Mouse (Mus musculus) forebrain, embryonic 13.5 days (tissue): ENCODE measurements around the gene Cd6. TPM values are rescaled to one million over a fixed set of nuclear protein-coding genes. Genes with fewer than 3 reads are reported as not detected.

Experiments
- ATAC-seq: fragments of 200-750 bp; cut with Nextera tagmentation; 2 replicates; pipeline ENCODE4 v1.8.0; 2017
- H3K27ac ChIP-seq: fragments of 300-500 bp; sonication (generic); 2 replicates; pipeline ENCODE4 v1.5.1; 2015; ENCODE audit warnings: inconsistent platforms, mild to moderate bottlenecking, moderate library complexity
- H3K27me3 ChIP-seq: fragments of 300-500 bp; sonication (generic); 2 replicates; pipeline ENCODE4 v1.6.1; 2015; ENCODE audit warnings: mild to moderate bottlenecking, inconsistent platforms
- H3K36me3 ChIP-seq: fragments of 300-500 bp; sonication (generic); 2 replicates; pipeline ENCODE4 v1.6.1; 2015; ENCODE audit warnings: mild to moderate bottlenecking, inconsistent platforms; ENCODE audit not compliant: poor library complexity, severe bottlenecking
- H3K4me1 ChIP-seq: fragments of 300-500 bp; sonication (generic); 2 replicates; pipeline ENCODE4 v1.6.1; 2015; ENCODE audit warnings: inconsistent platforms
- H3K4me2 ChIP-seq: fragments of 300-500 bp; sonication (generic); 2 replicates; pipeline ENCODE4 v1.6.1; 2015; ENCODE audit warnings: inconsistent platforms, mild to moderate bottlenecking, moderate library complexity
- H3K4me3 ChIP-seq: fragments of 300-500 bp; sonication (generic); 2 replicates; pipeline ENCODE4 v1.5.1; 2015; ENCODE audit warnings: mild to moderate bottlenecking, inconsistent platforms
- H3K9ac ChIP-seq: fragments of 300-500 bp; sonication (generic); 2 replicates; pipeline ENCODE4 v1.6.1; 2015; ENCODE audit warnings: mild to moderate bottlenecking, inconsistent platforms
- H3K9me3 ChIP-seq: fragments of 300-500 bp; sonication (generic); replicated peaks from 2 replicates; pipeline ENCODE4 v1.6.1; 2016; ENCODE audit warnings: inconsistent platforms
- WGBS: fragments of 180-500 bp; shearing (Covaris S2); methylation state at CpG from one replicate; pipeline ENCODE4 v1.1.7; 2015; 5-methylcytosine and 5-hydroxymethylcytosine counted together
- polyA plus RNA-seq: library from polyadenylated mRNA; unstranded; fragments of >200 nt; fragmentation: Nextera tagmentation; extraction: Ambion mirVana; gene quantifications from 2 replicates; pipeline ENCODE4 v1.2.1, GENCODE M21; 2015

Cd6 gene
- polyA plus RNA-seq, result not detected in 2 replicates

DNA sequence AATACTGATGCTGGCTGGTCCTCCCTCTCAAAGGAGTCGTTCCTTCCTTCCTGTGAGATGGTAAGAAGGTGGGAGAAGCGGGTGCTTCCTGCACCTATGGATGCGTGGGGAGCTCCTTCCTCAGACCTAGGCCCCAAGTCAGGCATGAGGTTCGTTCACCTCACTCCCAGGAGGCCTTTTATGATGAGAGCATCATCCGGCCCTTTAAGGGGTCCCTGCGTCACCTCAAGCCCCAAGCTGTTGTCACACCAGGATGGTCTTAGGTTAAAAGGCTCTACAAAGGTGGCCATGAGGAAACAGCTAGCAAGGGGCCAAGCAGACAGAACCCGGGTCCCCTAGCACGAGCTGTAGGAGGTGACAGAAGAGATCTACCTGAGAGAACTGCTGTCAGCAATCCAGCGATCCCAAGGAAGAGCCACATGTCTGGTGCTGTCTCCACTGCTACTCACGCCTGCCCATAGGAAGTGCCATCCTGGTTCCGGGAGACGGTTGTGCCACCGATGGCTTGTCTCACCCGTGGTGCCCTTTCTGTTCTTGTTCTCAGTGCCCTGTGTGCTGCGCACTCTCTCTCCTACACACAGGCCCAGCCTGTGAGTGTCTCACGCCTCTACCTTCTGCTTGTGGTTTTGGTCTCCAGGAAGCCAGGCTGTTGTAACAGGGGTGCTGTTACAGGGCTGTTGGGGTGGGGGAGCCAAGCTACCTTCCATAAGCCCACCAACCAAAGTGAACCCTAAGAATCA, at the start of gene Cd6:
TSS of gene Cd6 (minus strand) at position 623 of the 740 bp plus-strand sequence.
- Histone ChIP-seq H3K4me2 (no peak within 1 kb of the TSS), H3K36me3 (no peaks in the 10 kb centered on the region), H3K27me3 (no peaks in the 10 kb centered on the region), H3K27ac (no peak within 1 kb of the TSS), H3K4me1 (no peaks in the 10 kb centered on the region), H3K9ac (no peak within 1 kb of the TSS), H3K9me3 (no peaks in the 10 kb centered on the region), H3K4me3 (no peak within 1 kb of the TSS)
- no peak for ATAC-seq
- WGBS, result 91% methylated on average over 16 of the region's 16 CpGs

DNA sequence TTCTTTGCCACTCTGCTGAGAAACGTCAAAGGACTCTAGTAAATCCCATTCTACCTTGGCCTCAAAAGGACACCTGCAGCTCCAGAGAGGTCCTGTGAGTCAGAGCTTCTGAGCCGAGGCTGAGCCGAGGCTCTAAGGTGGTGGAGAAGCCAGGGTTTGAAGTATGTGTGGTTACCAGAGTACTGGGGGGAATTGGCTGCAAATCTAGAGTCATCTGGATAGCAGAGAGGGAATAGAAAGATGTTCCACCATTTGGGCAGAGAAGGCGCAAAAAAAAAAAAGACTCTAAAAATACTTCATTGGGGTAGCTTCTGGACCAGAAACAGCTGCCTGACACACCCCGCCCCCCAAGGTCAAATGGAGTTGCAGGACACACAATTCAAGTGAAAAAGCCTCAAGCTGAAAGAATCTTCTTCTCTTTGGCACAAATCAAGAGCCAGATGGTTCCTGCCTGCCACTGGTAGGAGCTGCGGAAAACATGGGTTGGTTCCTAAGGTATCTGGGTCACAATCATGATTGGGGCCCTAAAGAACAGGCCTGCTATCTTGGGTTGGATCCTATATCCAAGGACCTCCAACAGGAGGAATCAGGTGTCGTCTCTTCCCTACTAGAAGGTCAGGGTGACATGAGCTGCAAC, 48.5 kb upstream of the Cd6 start:
- no peak for ATAC-seq
- Histone ChIP-seq H3K4me2 (no peak overlapping the region), H3K27me3 (no peaks in the 10 kb centered on the region), H3K27ac (no peak overlapping the region), H3K4me3 (no peak overlapping the region), H3K9ac (no peak overlapping the region), H3K4me1 (peaks cover 32% of the 10 kb centered on the region), H3K36me3 (peaks cover 22% of the 10 kb centered on the region), H3K9me3 (no peaks in the 10 kb centered on the region)
- WGBS, result 96% methylated on average over 7 of the region's 7 CpGs

DNA sequence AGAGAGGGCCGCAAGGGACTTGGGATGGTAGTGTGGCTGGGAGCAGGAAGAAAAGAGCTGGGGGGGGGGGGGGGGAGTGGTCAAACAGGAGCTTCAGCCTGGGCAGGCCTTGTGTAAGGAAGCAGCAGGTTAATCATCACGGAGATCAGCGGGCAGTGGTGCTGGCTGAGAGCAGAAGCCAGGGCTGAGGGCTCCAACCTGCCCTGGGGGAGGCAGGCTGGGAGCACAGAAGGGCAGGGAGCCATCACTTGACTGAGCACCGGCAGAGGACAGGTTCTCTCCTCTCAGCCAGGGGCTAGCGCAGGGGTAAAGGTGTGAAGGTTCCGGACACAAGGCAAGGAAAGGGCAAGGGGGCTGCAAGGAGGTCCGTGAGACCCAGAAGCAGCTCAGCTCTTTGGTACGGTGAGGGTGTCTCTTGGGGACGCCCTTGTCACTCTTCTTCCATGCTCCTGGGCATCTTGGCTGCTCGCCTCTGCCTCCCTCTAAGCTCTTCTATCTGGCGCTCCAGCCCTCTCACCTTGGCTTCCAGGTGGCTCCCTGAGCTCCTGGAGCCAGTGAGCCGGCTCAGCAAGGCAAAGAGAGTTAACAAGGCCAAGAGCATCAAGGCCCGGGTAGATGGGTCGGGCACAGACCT, 41.6 kb upstream of the Cd6 start:
- no peak for ATAC-seq
- no peak overlapping the region for H3K4me2 ChIP-seq
- no peak overlapping the region for H3K27ac ChIP-seq
- no peak overlapping the region for H3K4me3 ChIP-seq
- WGBS, result 86% methylated on average over 14 of the region's 14 CpGs
- H3K27me3 ChIP-seq, result no peaks in the 10 kb centered on the region
- H3K4me1 ChIP-seq, result peaks cover 34% of the 10 kb centered on the region
- H3K9me3 ChIP-seq, result no peaks in the 10 kb centered on the region
- peaks cover 46% of the 10 kb centered on the region for H3K36me3 ChIP-seq
- no peak overlapping the region for H3K9ac ChIP-seq

DNA sequence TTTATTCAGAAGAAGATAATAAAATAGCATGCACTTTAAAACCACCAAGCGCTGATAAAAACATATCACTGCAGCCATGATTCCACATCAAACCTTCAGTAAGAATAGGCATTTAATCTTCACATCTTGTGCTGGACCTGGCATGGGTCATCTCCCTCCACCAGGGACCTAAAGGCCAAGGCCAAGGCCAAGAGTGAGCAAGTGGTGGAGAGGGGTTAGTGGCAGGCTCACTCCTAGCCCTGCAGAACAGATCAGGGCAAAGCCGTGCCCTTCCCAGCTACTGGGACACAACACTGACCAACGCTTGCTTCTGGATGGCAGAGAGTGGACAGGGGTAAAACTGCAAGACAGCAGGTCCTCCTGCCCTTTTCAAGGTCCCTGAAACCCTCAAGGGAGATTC, 40.8 kb upstream of the Cd6 start:
- Histone ChIP-seq H3K9me3 (no peaks in the 10 kb centered on the region), H3K9ac (no peak overlapping the region), H3K36me3 (peaks cover 53% of the 10 kb centered on the region), H3K4me3 (no peak overlapping the region), H3K4me1 (peaks cover 34% of the 10 kb centered on the region), H3K4me2 (no peak overlapping the region), H3K27ac (no peak overlapping the region; the same call in 1 of the 2 replicates), H3K27me3 (no peaks in the 10 kb centered on the region)
- no peak for ATAC-seq
- WGBS, result 90% methylated on average over 3 of the region's 3 CpGs

DNA sequence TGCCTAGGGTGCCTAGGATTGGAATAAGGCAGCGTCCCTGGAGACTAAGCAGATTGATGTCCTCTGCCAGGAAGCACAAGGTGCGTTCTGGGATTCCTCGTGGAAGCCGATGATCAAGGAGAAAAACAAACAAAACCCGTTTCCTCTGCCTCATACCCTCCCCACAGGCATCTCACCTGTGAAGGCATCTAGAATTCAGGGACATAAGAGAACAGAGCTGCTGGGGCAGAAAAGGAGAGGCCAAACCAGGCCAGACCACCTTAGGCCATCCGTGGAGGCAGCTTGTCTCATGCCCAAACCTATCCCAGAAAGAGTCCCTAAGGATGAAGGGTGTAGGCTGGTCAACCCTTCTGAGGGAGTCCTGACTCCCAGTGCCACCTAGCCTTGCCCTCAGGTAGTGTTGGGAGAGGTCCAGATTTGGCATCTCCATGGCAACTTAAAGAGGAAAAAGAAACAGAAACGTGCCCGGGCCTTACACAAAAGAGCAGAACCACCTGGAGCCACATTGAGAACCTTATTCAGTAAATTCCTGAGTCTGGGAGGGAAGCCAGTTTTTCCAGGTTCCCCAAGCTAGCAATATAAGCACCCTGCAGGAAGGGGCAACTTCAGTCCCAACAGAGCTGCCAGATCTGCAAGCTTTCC, 40.1 kb upstream of the Cd6 start, which contains the start of gene Tmem132a:
TSS of gene Tmem132a (minus strand) at position 55 of the 642 bp plus-strand sequence.
- H3K27me3 ChIP-seq, result no peaks in the 10 kb centered on the region
- no peaks in the 10 kb centered on the region for H3K9me3 ChIP-seq
- ATAC-seq, result peak; percentile 50
- peak within 1 kb of the TSS; percentile 93 for H3K4me2 ChIP-seq
- peak within 1 kb of the TSS; percentile 96 for H3K9ac ChIP-seq
- H3K4me1 ChIP-seq, result peaks cover 34% of the 10 kb centered on the region
- peak within 1 kb of the TSS; percentile 88 for H3K4me3 ChIP-seq
- H3K27ac ChIP-seq, result peak within 1 kb of the TSS; percentile 92
- WGBS, result under 1% methylated on average over 8 of the region's 8 CpGs
- H3K36me3 ChIP-seq, result peaks cover 60% of the 10 kb centered on the region

DNA sequence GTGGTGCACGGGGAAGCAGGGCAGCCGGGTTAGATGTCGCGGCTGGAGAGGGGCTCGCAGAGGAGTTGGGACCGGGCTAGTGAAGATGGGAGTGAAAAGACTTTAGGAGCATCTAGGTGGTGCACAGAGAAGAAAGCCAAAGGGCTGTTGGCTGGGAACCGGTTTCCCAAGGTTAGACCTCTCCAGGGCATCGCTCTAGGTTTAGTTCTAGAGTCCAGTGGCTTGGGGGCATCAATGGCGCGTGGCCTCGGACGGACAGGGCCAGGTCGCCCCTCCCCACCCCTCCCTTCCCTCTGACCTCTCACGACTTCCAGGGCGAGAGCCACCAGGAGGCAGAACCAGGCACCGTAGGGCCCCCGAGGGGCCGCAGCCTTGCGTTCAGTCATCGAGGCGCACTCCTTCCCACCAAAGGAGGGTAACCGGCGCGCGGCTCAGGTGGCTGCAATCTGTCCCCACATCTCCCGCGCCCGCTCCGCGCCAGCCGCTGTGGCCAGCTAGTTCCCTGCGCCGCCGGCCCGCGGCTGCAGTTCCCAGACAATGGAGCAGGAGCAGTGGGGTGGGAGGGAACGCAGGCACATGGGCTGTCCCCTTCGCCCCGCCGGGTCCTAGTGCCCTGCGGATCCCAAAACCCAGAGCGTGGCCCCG, 39.5 kb upstream of the Cd6 start:
- peak; percentile 96 for ATAC-seq
- WGBS, result 0% methylated on average over 42 of the region's 43 CpGs
- Histone ChIP-seq H3K36me3 (peaks cover 66% of the 10 kb centered on the region), H3K9ac (peak overlapping the region; percentile 96), H3K9me3 (no peaks in the 10 kb centered on the region), H3K27me3 (no peaks in the 10 kb centered on the region), H3K4me1 (peaks cover 34% of the 10 kb centered on the region), H3K4me2 (peak overlapping the region; percentile 93), H3K4me3 (peak overlapping the region; percentile 88), H3K27ac (peak overlapping the region; percentile 92)

DNA sequence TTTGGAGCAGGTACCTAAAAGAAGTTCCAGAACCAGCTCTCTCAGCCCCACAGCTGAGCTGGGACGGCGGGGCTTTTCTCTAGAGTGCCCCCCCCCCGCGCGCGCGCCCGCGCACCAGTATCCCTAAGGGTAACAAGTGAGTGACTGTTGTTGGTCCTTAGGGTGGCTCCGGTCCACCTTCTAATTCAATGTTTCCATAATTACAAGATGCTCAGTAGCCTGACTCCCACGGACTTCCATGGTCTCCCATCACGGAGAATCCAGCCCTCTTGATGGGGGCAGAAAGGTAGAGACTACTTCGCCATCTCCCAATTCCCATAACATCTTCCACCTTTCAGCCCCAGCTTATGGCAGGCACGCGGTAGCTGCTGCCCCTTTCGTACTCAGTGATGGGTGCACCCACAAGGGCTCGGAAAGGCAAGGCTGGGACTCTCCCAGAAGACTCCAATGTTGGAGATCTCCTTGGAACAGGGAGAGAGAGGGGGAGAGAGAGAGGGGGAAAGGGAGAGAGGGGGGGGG, 38.8 kb upstream of the Cd6 start:
- 0% methylated on average over 17 of the region's 17 CpGs for WGBS
- H3K4me3 ChIP-seq, result peak overlapping the region; percentile 88
- peak overlapping the region; percentile 93 for H3K4me2 ChIP-seq
- peak overlapping the region; percentile 96 for H3K9ac ChIP-seq
- no peaks in the 10 kb centered on the region for H3K27me3 ChIP-seq
- peaks cover 34% of the 10 kb centered on the region for H3K4me1 ChIP-seq
- H3K27ac ChIP-seq, result peak overlapping the region; percentile 92
- ATAC-seq, result peak; percentile 44
- no peaks in the 10 kb centered on the region for H3K9me3 ChIP-seq
- peaks cover 66% of the 10 kb centered on the region for H3K36me3 ChIP-seq

DNA sequence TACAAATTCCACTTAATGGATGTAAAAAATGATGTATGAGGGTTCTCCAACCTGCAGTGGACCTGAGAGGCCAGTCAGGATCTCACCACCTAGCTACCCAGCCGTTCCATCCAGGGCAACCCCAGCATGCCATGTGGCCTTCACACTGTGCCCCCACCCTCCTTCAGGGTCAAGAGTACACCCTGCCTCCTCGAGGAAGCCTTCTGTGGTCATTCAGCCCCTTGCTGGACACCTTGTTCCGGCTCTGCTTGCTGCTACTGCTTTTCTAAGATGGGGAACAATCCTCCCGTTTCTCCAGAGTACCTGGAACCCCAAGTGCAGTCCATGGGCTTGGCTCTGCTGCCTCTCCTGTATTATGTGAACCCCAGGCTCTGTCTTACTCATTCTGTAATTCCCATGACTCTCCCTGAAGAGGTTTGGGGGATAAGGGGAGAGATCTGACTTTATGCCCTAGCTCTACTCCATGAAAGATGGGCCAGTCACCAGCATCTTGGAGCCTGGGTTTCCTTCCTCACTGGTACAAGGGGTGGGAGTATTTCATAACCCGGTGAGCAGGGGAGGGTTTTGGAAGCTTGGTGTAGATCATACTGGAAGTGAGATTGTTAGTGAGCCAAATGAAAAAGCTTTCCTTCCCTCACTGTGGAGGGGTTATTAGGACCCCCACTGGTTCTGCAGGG, 38.2 kb upstream of the Cd6 start:
- H3K27me3 ChIP-seq, result no peaks in the 10 kb centered on the region
- H3K36me3 ChIP-seq, result peaks cover 66% of the 10 kb centered on the region
- H3K4me1 ChIP-seq, result peaks cover 34% of the 10 kb centered on the region
- peak overlapping the region; percentile 93 for H3K4me2 ChIP-seq
- no peaks in the 10 kb centered on the region for H3K9me3 ChIP-seq
- peak overlapping the region; percentile 92; the same call in 1 of the 2 replicates for H3K27ac ChIP-seq
- 25% methylated on average over 5 of the region's 5 CpGs for WGBS
- peak; percentile 3; the same call in 1 of the 2 replicates for ATAC-seq
- H3K9ac ChIP-seq, result peak overlapping the region; percentile 96
- H3K4me3 ChIP-seq, result peak overlapping the region; percentile 88

DNA sequence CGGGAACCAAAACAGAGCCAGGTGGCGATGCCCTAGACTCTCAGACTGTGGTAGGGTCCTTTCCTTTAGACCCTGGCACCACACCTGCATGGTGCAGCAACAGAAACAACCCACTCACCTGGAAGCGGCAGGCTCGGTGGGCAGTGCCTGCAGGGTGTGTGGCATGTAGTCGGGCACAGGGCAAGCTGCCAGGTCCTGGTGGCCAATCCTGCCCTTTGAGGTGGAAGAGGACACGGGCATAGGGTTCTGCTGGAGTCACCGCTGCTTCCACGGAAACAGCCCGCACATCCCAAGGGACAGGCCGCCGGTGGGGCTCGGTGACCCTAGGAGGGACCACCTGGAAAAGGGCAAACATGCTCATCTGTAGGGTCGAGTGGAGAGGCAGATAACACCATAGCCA, 36.5 kb upstream of the Cd6 start:
- Histone ChIP-seq H3K36me3 (peaks cover 66% of the 10 kb centered on the region), H3K9ac (no peak overlapping the region), H3K27ac (no peak overlapping the region), H3K4me2 (no peak overlapping the region), H3K4me1 (peaks cover 34% of the 10 kb centered on the region), H3K4me3 (no peak overlapping the region), H3K9me3 (no peaks in the 10 kb centered on the region), H3K27me3 (no peaks in the 10 kb centered on the region)
- 88% methylated on average over 13 of the region's 13 CpGs for WGBS
- no peak for ATAC-seq

DNA sequence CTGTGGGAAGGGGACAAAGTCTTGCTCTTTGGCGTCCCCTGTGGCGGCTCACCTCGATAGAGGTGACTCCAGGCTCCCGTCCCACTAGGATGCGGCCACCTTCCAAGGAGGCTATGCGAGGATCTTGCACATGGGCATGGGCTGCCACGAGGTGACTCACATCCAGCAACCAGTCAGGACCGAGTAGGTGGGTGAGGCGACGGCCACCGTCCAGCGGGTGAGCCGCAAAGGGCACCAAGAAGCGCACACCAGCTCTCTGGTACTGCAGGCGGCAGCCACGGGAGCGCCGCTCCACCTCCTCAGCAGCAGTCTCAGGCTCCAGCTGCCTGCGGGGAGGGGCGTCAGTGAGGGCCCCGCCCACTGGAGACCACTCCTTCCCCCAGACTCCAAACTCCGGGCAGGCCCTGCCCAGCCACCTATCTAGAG, 30.2 kb upstream of the Cd6 start:
- H3K4me2 ChIP-seq, result no peak overlapping the region
- 54% methylated on average over 22 of the region's 22 CpGs for WGBS
- H3K9me3 ChIP-seq, result no peaks in the 10 kb centered on the region
- H3K27ac ChIP-seq, result no peak overlapping the region
- no peak overlapping the region for H3K4me3 ChIP-seq
- peaks cover 96% of the 10 kb centered on the region for H3K36me3 ChIP-seq
- no peaks in the 10 kb centered on the region for H3K27me3 ChIP-seq
- no peak for ATAC-seq
- no peak overlapping the region for H3K9ac ChIP-seq
- H3K4me1 ChIP-seq, result no peaks in the 10 kb centered on the region

DNA sequence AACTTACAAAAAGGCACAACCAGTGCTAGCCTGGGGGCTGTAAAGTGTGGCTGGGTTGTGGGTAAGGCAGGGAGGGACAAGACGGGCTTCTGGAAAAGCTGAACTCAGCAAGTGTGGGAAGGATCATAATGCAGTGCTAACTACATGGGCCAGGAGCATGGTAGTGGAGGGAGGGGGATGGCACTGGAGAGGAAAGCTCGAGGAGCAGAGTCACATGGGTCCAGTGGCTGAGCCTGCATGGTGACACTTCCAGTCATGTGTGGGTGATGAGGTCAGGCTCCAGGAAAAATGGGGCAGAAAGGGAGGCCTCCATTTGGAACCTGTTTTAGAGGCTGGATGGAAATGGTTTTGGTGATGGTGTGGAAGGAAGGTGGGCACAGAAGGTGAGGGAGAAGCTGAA, 26.7 kb upstream of the Cd6 start:
- Histone ChIP-seq H3K27me3 (no peaks in the 10 kb centered on the region), H3K4me3 (no peak overlapping the region), H3K9me3 (no peaks in the 10 kb centered on the region), H3K9ac (no peak overlapping the region), H3K4me2 (no peak overlapping the region), H3K27ac (no peak overlapping the region), H3K4me1 (no peaks in the 10 kb centered on the region), H3K36me3 (peaks cover 60% of the 10 kb centered on the region)
- ATAC-seq, result 0 out of 2 replicates have a peak, but pooled peaks have one; percentile 14
- 61% methylated on average over 2 of the region's 2 CpGs for WGBS
